Mouse (Mus musculus): ENCODE measurements at regions not wholly inside any gene's neighbourhood (a gene's known extent, or its start where the extent isn't known, plus 50 kb on each side); places are given as distances from the start of the nearest gene placed in this dataset.

GRCm38 (mm10) chr6:67913309-67913708, 377.7 kb upstream of the Tacstd2 start:
- no peak for TF ChIP-seq CTCF (IDR thresholded peaks at IDR 0.05)
- TF ChIP-seq EP300 (IDR thresholded peaks at IDR 0.05) = no peak

All from lung, postnatal 0 days (tissue).